Mouse (Mus musculus): ENCODE data around the gene Aqp7. TPM values are rescaled to one million over a fixed set of nuclear protein-coding genes. Genes with fewer than 3 reads are reported as not detected.

The Aqp7 gene
- total and polyA plus RNA-seq, 3 experiments: 0.10 TPM; not detected in 2

DNA sequence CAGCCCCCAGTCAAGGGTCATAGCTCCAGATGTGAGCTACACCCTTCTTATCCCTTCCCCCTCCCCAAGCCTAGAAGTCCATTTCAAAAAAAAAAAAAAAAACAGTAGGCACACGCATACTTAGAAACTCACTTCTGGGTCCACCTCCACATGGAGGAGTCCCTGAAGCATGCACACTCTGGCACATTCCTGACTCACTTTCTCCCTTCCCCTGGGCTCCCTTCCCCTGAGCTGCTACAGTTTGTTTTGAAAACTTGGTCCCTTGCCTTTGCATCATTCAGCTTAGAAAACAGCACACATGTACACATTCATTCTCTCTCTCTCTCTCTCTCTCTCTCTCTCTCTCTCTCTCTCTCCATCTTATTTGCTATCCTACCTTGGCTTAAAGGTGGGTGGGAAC is 45.0 kb upstream of the Aqp7 start:
- in situ Hi-C loops (cut with MboI; ENCODE audit: low pct_ligation_motif_present, low pct_unique_long_range_greater_than_20kb, low sequenced_read_pairs) (no loop called here), dilution Hi-C loops (cut with MboI; ENCODE audit: extremely low pct_ligation_motif_present, extremely low pct_unique_long_range_greater_than_20kb, low sequenced_read_pairs) (no loop called here)
- Histone ChIP-seq H3K27me3 (replicated peaks) (peaks cover 93% of the 10 kb centered on the region), H3K4me2 (ENCODE audit: insufficient read depth, low read depth, poor library complexity, severe bottlenecking) (no peak overlapping the region), H3K9ac (ENCODE audit: insufficient read depth, low read depth) (no peak overlapping the region), H3K4me1 (ENCODE audit: control insufficient read depth in 1 of 2, insufficient read depth in 2 of 2) (peaks cover 2% of the 10 kb centered on the region in 2 experiments; a peak in 2 of 4 replicates), H3K79me2 (replicated peaks; ENCODE audit: control insufficient read depth, extremely low read depth, insufficient read depth, poor library complexity, severe bottlenecking) (no peaks in the 10 kb centered on the region), H3K36me3 (replicated peaks in 1 of 2; ENCODE audit: control insufficient read depth in 1 of 2, insufficient read depth in 1 of 2, low read length in 1 of 2) (no peaks in the 10 kb centered on the region), H3K27ac (ENCODE audit: insufficient read depth, low read depth) (no peak overlapping the region), H3K9me3 (replicated peaks; ENCODE audit: low read length) (no peaks in the 10 kb centered on the region), H3K4me3 (replicated peaks in 1 of 3; ENCODE audit: low read depth in 2 of 3, low read length in 2 of 3, poor library complexity in 1 of 3) (no peak overlapping the region)
- no peak for DNase-seq (ENCODE audit: extremely low read depth)
- no peak for TF ChIP-seq SIN3A (IDR thresholded peaks at IDR 0.05; ENCODE audit: low read length)
- TF ChIP-seq KAT2A (IDR thresholded peaks at IDR 0.05; ENCODE audit: insufficient replicate concordance, low read length): no peak
- TF ChIP-seq TBP (conservative IDR thresholded peaks at IDR 0.05; ENCODE audit: low read depth, low read length): no peak
- TF ChIP-seq ELF1 (IDR thresholded peaks at IDR 0.05; ENCODE audit: low read depth, low read length): no peak
- no peak for TF ChIP-seq MAFK (IDR thresholded peaks at IDR 0.05; ENCODE audit: insufficient replicate concordance, low read length)
- no peak for TF ChIP-seq JUND (conservative IDR thresholded peaks at IDR 0.05; ENCODE audit: low read depth, low read length)
- no peak for TF ChIP-seq EP300 (IDR thresholded peaks at IDR 0.05; ENCODE audit: low read length)
- TF ChIP-seq MAZ (IDR thresholded peaks at IDR 0.05; ENCODE audit: low read depth, low read length): no peak
- no peak for TF ChIP-seq POLR2AphosphoS2 (IDR thresholded peaks at IDR 0.05; ENCODE audit: low read depth, low read length)
- TF ChIP-seq ZKSCAN1 (IDR thresholded peaks at IDR 0.05; ENCODE audit: borderline replicate concordance, low read depth, low read length): no peak
- TF ChIP-seq TCF12 (IDR thresholded peaks at IDR 0.05; ENCODE audit: low read depth, low read length): no peak
- no peak for TF ChIP-seq UBTF (IDR thresholded peaks at IDR 0.05; ENCODE audit: low read depth, low read length)
- no peak for TF ChIP-seq JUN (IDR thresholded peaks at IDR 0.05; ENCODE audit: insufficient read depth, low read depth, low read length)

DNA sequence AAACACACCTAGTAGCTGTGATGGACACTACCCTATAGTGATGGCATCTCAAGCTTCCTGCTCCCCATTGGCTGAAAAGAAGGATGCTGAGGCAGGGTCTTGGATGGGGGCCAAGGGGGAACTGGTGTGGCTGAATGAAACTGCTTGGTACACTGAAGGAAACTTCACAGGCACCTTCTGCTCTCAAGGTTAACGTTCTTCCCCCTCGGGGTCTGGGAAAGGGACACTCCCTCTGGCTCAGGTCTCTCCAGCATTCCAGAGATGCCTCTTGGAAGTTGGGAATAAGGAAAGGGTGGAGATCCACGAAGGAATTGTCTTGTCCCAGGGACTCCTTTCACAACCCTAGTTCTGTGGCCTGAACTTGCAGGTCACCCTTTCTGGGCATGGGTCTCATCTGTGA is 43.5 kb upstream of the Aqp7 start:
- no peak for DNase-seq (ENCODE audit: extremely low read depth)
- H3K27me3 ChIP-seq (replicated peaks): peaks cover 92% of the 10 kb centered on the region
- no peaks in the 10 kb centered on the region for H3K79me2 ChIP-seq (replicated peaks; ENCODE audit: control insufficient read depth, extremely low read depth, insufficient read depth, poor library complexity, severe bottlenecking)
- H3K4me1 ChIP-seq (ENCODE audit: control insufficient read depth in 1 of 2, insufficient read depth in 2 of 2): peaks cover 0 to 4% of the 10 kb centered on the region in 2 experiments; a peak in 1 of 4 replicates
- H3K27ac ChIP-seq (ENCODE audit: insufficient read depth, low read depth): no peak overlapping the region
- no peak overlapping the region for H3K4me2 ChIP-seq (ENCODE audit: insufficient read depth, low read depth, poor library complexity, severe bottlenecking)
- in situ Hi-C loops (cut with MboI; ENCODE audit: low pct_ligation_motif_present, low pct_unique_long_range_greater_than_20kb, low sequenced_read_pairs) (no loop called here), dilution Hi-C loops (cut with MboI; ENCODE audit: extremely low pct_ligation_motif_present, extremely low pct_unique_long_range_greater_than_20kb, low sequenced_read_pairs) (no loop called here)
- H3K36me3 ChIP-seq (replicated peaks in 1 of 2; ENCODE audit: control insufficient read depth in 1 of 2, insufficient read depth in 1 of 2, low read length in 1 of 2): no peaks in the 10 kb centered on the region
- no peaks in the 10 kb centered on the region for H3K9me3 ChIP-seq (replicated peaks; ENCODE audit: low read length)
- H3K9ac ChIP-seq (ENCODE audit: insufficient read depth, low read depth): no peak overlapping the region
- H3K4me3 ChIP-seq (replicated peaks in 1 of 3; ENCODE audit: low read depth in 2 of 3, low read length in 2 of 3, poor library complexity in 1 of 3): no peak overlapping the region
- TF ChIP-seq TBP (conservative IDR thresholded peaks at IDR 0.05; ENCODE audit: low read depth, low read length) (no peak), NRF1 (IDR thresholded peaks at IDR 0.05; ENCODE audit: low read depth, low read length) (no peak), ZNF384 (IDR thresholded peaks at IDR 0.05; ENCODE audit: low read depth, low read length) (no peak), GABPA (IDR thresholded peaks at IDR 0.05; ENCODE audit: insufficient replicate concordance, low read depth, low read length) (no peak), BHLHE40 (IDR thresholded peaks at IDR 0.05; ENCODE audit: low read depth, low read length) (no peak), IRF4 (IDR thresholded peaks at IDR 0.05; ENCODE audit: low read depth, low read length) (no peak), ZKSCAN1 (IDR thresholded peaks at IDR 0.05; ENCODE audit: borderline replicate concordance, low read depth, low read length) (no peak), POLR2A (IDR thresholded peaks at IDR 0.05; ENCODE audit: low read depth, low read length) (no peak), HCFC1 (IDR thresholded peaks at IDR 0.05; ENCODE audit: low read depth, low read length) (no peak), E2F4 (IDR thresholded peaks at IDR 0.05; ENCODE audit: insufficient replicate concordance, low read depth, low read length) (no peak), CTCF (conservative IDR thresholded peaks at IDR 0.05 in 1 of 2, IDR thresholded peaks at IDR 0.05 in 1 of 2; ENCODE audit: low read depth in 2 of 2, low read length in 2 of 2) (no peak)

Data from CH12.LX (cell line).